Mouse (Mus musculus): ENCODE measurements around the gene Ifrd1. TPM values are rescaled to one million over a fixed set of nuclear protein-coding genes. Genes with fewer than 3 reads are reported as not detected.

The Ifrd1 gene
- total RNA-seq, 1 experiment from 2014 or later, result 177 TPM

GRCm38 (mm10) chr12:40244926-40245325 lies 3.4 kb downstream of the Ifrd1 start:
- ATAC-seq (replicated peaks; ENCODE audit: low read depth, poor library complexity, severe bottlenecking), result no peak

GRCm38 (mm10) chr12:40243821-40244221 lies 4.5 kb downstream of the Ifrd1 start:
- ATAC-seq (replicated peaks; ENCODE audit: low read depth, poor library complexity, severe bottlenecking), result no peak

GRCm38 (mm10) chr12:40243241-40243640 lies 5.1 kb downstream of the Ifrd1 start:
- ATAC-seq (replicated peaks; ENCODE audit: low read depth, poor library complexity, severe bottlenecking), result no peak

GRCm38 (mm10) chr12:40239161-40239560 lies 9.1 kb downstream of the Ifrd1 start:
- ATAC-seq (replicated peaks; ENCODE audit: low read depth, poor library complexity, severe bottlenecking), result no peak

DNA sequence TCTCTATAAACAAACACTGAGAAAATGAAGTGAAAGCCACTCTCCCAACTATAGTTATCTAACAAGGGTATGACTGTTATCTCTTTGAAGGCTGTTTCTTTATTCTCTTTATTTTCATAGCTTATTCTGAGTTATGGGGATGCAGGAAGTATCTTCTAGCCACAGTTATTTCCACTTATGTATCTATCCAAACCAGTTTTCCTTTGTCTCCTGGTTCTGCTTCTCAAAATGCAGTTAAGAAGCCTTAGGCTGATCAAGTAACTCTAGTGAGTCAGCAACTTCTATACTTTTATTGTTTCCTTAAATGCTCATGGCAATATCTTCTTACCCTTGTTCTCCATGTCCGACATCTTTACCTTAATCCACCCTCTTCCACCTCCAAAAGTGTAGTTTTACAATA lies 16.1 kb downstream of the Ifrd1 start:
- ATAC-seq (replicated peaks; ENCODE audit: low read depth, poor library complexity, severe bottlenecking), result 0 out of 2 replicates have a peak, but pooled peaks have one; percentile 3

DNA sequence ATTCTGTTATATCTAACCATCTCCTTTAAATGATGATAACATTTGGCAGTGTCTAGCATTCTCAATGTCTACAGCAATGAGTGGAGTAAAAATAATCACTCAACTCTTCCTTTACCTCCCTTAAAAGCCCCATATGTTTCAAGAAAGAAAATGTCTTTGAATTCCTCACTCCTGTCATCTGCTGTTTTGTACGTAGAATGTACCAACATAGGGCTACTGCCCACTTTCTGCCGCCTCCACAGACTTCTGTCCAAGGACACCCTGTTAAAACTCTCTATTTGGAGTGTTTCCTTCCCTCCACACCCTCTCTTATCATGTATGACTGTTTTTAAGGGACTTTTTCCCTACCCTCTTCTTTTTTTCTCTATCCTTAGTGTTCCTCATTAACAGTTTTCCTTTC lies 16.7 kb downstream of the Ifrd1 start:
- no peak for ATAC-seq (replicated peaks; ENCODE audit: low read depth, poor library complexity, severe bottlenecking)

DNA sequence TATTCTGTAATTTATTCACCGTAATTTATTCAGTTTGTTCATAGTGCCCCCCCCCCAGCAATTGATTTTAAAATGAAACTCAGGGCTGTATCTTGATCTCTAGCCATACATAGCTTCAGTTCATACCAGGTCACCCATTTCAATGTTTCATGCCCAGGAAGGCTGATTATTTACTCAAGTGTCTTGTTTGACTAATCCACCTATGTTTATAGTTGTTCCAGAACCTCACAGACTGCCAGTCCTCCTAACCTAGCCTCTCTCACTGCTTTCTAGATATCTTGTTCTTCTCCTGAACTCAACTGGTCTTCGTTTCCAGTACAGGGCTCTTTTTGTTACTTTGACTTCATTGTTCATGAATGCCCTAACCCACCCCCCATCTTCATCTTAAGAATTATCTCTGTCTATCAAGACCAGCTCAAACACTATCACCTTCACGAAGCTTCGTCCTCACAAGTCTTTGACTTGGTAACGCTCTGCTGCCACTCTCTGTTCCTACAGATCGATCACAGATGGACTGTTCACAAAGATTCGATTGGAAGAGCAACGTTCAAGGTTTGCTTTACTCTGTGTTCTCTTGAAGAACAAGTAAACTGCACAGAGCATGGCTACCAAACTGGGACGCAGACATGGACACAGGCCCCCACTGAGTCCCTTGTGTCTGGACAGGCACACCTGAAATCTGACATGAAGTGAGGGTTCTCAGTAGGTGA lies 24.0 kb downstream of the Ifrd1 start:
- no peak for ATAC-seq (replicated peaks; ENCODE audit: low read depth, poor library complexity, severe bottlenecking)

DNA sequence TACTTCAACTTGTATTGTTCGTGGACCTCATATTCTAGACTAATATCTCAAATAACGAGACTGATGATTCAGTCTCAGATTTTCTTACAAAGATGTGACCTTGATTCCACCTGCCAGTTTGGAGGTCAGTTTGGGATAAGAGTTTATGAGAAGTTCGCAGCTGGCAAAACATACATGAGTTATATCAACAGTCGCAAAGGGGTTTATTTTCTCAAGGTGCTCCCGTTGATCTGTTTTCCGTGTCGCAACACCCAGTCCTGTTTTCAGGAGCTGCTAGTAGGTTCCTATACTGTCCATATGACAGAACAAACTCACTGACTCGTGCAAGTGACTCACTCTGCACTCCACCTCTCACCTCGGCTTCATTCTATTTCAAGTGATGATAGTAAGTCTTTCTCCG lies 24.6 kb downstream of the Ifrd1 start:
- ATAC-seq (replicated peaks; ENCODE audit: low read depth, poor library complexity, severe bottlenecking), result no peak

DNA sequence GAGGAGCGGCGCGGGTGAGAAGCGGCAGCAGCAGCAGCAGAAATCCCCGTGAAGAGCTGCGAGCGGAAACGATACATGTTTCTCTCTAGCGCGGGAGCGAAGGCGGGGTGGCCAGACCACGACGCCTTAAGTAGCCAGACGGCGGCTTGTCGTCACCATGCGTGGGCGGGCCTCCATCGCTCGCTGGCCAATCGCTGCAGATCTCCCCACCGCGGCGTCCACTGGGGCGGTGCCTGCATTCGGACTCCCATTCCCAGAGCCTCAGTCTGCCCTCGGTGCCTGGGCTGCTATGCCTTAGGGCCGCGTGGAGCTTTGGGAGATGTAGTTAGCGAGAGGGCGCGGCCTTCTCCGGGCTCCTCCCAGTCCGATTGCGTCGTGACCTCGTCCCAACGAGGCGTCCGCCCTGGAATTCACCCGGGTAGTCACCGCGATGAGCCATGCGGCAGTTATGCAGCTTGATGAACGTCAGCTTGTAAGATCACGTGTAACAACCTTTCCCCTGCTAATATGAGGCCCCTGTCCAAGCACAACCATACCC lies 25.2 kb downstream of the Ifrd1 start:
- ATAC-seq (replicated peaks; ENCODE audit: low read depth, poor library complexity, severe bottlenecking), result peak; percentile 86

GRCm38 (mm10) chr12:40222251-40223081 lies 25.8 kb downstream of the Ifrd1 start:
- ATAC-seq (replicated peaks; ENCODE audit: low read depth, poor library complexity, severe bottlenecking), result peak; percentile 60

GRCm38 (mm10) chr12:40221611-40222010 lies 26.7 kb downstream of the Ifrd1 start:
- no peak for ATAC-seq (replicated peaks; ENCODE audit: low read depth, poor library complexity, severe bottlenecking)

GRCm38 (mm10) chr12:40220896-40221295 lies 27.4 kb downstream of the Ifrd1 start:
- no peak for ATAC-seq (replicated peaks; ENCODE audit: low read depth, poor library complexity, severe bottlenecking)

- no peak for ATAC-seq (replicated peaks; ENCODE audit: low read depth, poor library complexity, severe bottlenecking)
Measured at GRCm38 (mm10) chr12:40220001-40220570, 28.2 kb downstream of the Ifrd1 start.

DNA sequence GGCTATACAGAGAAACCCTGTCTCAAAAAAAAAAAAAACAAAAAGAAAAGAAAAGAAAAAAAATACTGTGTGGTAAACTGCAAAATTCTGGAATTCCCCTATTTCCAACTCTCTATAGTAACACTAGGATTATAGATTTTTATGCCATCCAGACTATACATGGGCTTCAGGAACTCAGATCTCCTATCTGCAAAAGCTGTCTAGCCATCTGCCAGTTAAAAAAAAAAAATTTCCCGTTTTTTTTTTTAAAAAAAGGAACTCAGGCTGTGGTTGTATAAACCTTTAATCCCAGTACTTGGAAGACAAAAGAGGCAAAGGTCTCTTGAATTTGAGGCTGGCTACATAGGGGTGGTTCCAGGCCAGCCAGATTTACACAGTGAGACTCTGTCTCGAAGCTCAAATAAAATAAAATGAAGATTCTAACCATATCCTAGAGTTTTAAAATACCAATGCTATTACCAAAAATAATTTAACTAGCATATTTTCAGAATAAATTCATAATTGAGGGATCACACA lies 29.8 kb downstream of the Ifrd1 start:
- ATAC-seq (replicated peaks; ENCODE audit: low read depth, poor library complexity, severe bottlenecking), result no peak

GRCm38 (mm10) chr12:40217776-40218175 lies 30.5 kb downstream of the Ifrd1 start:
- no peak for ATAC-seq (replicated peaks; ENCODE audit: low read depth, poor library complexity, severe bottlenecking)

DNA sequence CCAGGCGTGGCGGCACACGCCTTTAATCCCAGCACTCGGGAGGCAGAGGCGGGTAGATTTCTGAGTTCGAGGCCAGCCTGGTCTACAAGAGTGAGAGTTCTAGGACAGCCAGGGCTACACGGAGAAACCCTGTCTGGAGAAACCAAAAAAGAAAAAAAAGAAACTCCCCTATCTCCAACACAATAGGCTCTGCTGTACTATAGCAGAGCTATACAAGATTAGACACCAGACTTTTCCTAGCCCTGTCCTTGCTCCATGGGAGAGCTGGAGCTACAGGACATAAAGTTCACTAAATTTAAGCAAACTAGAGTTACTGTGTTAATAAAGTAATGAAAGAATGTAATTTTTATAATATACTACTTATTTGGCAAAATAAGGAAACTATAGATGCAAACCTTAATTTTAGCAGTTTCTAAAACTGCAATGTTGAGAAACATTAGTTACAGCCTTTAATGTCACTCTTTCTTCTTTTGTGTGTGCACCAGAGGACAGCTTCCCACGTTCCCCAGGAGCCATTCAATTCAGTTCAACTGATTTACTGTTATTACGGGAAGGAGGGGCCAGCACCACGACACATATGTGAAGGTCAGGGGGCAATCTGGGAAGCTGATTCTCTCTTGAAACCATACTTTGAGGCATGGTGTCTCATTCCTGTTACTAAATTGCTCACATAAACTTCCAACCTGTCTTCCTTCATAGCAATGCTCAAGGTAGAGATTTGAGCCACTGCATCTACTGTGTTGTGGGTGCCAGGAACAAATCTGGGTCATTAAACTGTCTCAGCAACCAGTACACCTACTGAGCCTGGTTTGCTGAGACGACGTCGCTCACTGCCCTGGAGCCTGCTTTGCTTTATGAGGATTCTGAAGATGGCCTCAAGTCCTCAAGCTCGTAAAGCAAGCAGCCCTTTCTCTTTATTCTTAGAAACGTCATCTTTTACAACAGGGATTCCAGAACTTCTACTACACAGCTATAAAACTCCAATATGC lies 33.1 kb downstream of the Ifrd1 start:
- ATAC-seq (replicated peaks; ENCODE audit: low read depth, poor library complexity, severe bottlenecking), result no peak

DNA sequence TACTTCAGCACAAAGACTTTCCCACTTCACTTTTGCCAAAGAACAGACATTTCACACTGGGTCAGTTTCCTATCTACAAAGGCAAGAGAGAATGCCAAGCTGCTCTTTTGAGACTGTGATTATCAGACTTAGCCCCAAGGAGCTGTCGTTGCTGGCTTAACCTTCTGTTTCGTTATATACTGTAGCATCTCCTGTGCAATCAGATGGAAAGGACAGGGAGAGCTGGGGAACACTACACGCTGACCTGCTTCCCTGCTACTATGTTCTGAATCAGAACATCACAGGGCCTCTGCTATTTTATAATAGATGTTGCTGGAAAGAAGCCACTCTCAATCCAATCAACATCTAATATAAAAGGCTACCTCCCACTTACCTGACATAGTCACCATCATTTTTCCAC lies 39.3 kb downstream of the Ifrd1 start:
- ATAC-seq (replicated peaks; ENCODE audit: low read depth, poor library complexity, severe bottlenecking), result no peak

DNA sequence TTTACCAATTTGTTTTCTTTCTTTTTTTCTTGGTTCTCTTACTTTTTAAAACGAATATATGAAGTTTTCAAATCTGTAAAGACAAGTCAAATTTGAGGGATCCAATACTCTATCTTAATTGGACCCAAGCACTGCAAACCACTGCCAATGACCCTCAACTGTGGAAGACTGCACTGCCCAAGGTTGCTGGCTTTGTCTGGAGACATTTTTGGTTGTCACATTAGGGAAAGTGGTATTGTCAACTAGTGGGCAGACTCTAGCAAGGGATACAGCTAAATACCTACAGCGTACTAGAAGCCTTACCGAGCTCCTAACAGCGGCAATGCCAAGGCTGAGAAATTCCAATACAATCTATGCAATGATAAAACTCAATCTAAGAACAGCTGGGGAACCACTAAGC lies 40.4 kb downstream of the Ifrd1 start:
- no peak for ATAC-seq (replicated peaks; ENCODE audit: low read depth, poor library complexity, severe bottlenecking)
